Mouse (Mus musculus) liver, embryonic 15.5 days (tissue): ENCODE measurements around the gene Ilk. TPM values are rescaled to one million over a fixed set of nuclear protein-coding genes. Genes with fewer than 3 reads are reported as not detected.

ENCODE experiments used
- ATAC-seq: fragments of 200-750 bp; cut with Nextera tagmentation; 2 replicates; pipeline ENCODE4 v1.8.0; 2017; ENCODE audit warnings: moderate number of reproducible peaks, mild to moderate bottlenecking, moderate library complexity; ENCODE audit not compliant: insufficient read depth
- H3K27ac ChIP-seq: fragments of 300-500 bp; sonication (generic); replicated peaks from 2 replicates; pipeline ENCODE4 v1.5.1; 2015; ENCODE audit warnings: mild to moderate bottlenecking, inconsistent platforms
- H3K27me3 ChIP-seq: fragments of 300-500 bp; sonication (generic); 2 replicates; pipeline ENCODE4 v1.6.1; 2015; ENCODE audit warnings: mild to moderate bottlenecking, inconsistent platforms
- H3K36me3 ChIP-seq: fragments of 300-500 bp; sonication (generic); replicated peaks from 2 replicates; pipeline ENCODE4 v1.6.1; 2015; ENCODE audit warnings: moderate library complexity, mild to moderate bottlenecking, inconsistent platforms
- H3K4me1 ChIP-seq: fragments of 300-500 bp; sonication (generic); replicated peaks from 2 replicates; pipeline ENCODE4 v1.6.1; 2015; ENCODE audit warnings: inconsistent platforms
- H3K4me2 ChIP-seq: fragments of 300-500 bp; sonication (generic); 2 replicates; pipeline ENCODE4 v1.6.1; 2015; ENCODE audit warnings: moderate library complexity, mild to moderate bottlenecking, inconsistent platforms
- H3K4me3 ChIP-seq: fragments of 300-500 bp; sonication (generic); replicated peaks from 2 replicates; pipeline ENCODE4 v1.5.1; 2015; ENCODE audit warnings: mild to moderate bottlenecking, inconsistent platforms
- H3K9ac ChIP-seq: fragments of 300-500 bp; sonication (generic); 2 replicates; pipeline ENCODE4 v1.6.1; 2015; ENCODE audit warnings: moderate library complexity, mild to moderate bottlenecking, inconsistent platforms
- H3K9me3 ChIP-seq: fragments of 300-500 bp; sonication (generic); replicated peaks from 2 replicates; pipeline ENCODE4 v1.6.1; 2016; ENCODE audit warnings: inconsistent platforms
- WGBS: fragments of 180-500 bp; shearing (Covaris S2); methylation state at CpG from one replicate; pipeline ENCODE4 v1.1.7; 2015; ENCODE audit warnings: mixed read lengths; ENCODE audit not compliant: insufficient replicate concordance; 5-methylcytosine and 5-hydroxymethylcytosine counted together
- polyA plus RNA-seq: library from polyadenylated mRNA; unstranded; fragments of >200 nt; fragmentation: Nextera tagmentation; extraction: Ambion mirVana; gene quantifications from 2 replicates; pipeline ENCODE4 v1.2.1, GENCODE M21; 2015

The Ilk gene
- polyA plus RNA-seq, 1 experiment from 2014 or later: 120 TPM

DNA sequence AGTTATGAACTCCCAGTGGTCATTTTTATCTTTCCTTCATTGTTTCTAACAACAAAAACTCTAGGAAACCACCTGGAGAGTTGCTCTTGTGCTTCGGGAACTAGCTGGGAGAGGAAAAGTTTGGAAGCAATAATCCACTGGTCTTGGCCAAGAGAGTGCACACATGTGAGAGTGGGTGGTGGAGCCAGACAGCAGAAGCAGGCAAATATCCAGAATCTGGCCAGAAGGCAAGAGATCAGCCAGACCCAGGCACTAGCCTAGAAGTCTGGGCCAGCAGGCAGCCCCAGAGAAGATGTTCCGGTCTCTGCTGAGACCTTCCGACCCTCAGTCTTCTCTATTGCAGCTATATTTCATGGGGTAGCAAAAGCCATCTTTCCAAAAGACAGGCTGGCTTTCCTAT lies 33.6 kb downstream of the Ilk start:
- H3K27me3 ChIP-seq: no peaks in the 10 kb centered on the region; the same call in 1 of the 2 replicates
- H3K9me3 ChIP-seq: no peaks in the 10 kb centered on the region
- no peak for ATAC-seq
- no peaks in the 10 kb centered on the region for H3K36me3 ChIP-seq
- H3K27ac ChIP-seq: no peak overlapping the region
- no peak overlapping the region for H3K9ac ChIP-seq
- H3K4me1 ChIP-seq: peaks cover 16% of the 10 kb centered on the region; the same call in 1 of the 2 replicates
- WGBS: 79% methylated on average over 3 of the region's 3 CpGs
- no peak overlapping the region for H3K4me3 ChIP-seq
- no peak overlapping the region for H3K4me2 ChIP-seq

DNA sequence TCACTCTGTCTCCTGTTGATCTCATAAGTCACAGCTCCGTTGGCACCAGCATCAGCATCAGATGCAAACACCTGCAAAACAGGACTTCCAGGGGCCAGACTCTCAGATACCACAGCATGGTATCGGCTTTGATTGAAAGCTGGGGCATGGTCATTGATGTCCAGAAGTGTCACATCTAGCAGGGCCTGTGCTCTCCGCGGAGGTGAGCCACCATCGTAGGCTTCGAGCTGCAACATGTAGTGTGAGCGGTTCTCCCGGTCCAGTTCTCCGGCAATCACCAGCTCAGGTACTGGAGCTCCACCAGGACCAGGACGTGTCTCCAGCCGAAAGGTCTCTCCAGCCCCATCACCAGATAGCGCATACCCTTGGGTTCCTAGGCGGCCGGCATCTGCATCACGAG lies 35.9 kb downstream of the Ilk start:
- no peak overlapping the region for H3K4me3 ChIP-seq
- H3K27ac ChIP-seq: no peak overlapping the region
- WGBS: 76% methylated on average over 15 of the region's 15 CpGs
- H3K27me3 ChIP-seq: no peaks in the 10 kb centered on the region; the same call in 1 of the 2 replicates
- peaks cover 16% of the 10 kb centered on the region; the same call in 1 of the 2 replicates for H3K4me1 ChIP-seq
- no peak overlapping the region for H3K4me2 ChIP-seq
- H3K36me3 ChIP-seq: no peaks in the 10 kb centered on the region
- no peak for ATAC-seq
- H3K9ac ChIP-seq: no peak overlapping the region
- H3K9me3 ChIP-seq: no peaks in the 10 kb centered on the region

DNA sequence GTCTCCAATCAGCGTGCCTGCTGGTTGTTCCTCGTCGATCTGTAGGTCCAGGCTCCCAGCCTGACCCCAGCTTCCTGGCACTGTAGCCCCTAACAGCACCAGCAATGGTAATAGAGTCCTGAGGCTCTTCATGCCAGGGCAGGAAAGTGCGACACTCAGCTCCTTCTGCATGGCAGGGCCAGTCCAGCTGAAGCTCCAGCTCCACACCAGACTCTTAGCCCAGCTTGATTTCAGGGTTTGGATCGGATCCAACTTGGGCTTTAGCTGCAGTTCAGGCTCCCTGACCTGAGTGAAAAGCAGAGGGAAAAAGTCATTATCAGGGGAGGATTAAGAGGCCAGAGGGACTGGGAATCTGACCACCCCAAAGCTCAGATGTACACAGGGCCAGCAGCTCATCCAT lies 36.6 kb downstream of the Ilk start:
- WGBS: 64% methylated on average over 5 of the region's 5 CpGs
- H3K4me2 ChIP-seq: no peak overlapping the region
- H3K9ac ChIP-seq: no peak overlapping the region
- H3K9me3 ChIP-seq: no peaks in the 10 kb centered on the region
- no peak overlapping the region for H3K4me3 ChIP-seq
- H3K27ac ChIP-seq: no peak overlapping the region
- H3K36me3 ChIP-seq: no peaks in the 10 kb centered on the region
- peaks cover 12% of the 10 kb centered on the region; the same call in 1 of the 2 replicates for H3K4me1 ChIP-seq
- no peaks in the 10 kb centered on the region for H3K27me3 ChIP-seq
- no peak for ATAC-seq

DNA sequence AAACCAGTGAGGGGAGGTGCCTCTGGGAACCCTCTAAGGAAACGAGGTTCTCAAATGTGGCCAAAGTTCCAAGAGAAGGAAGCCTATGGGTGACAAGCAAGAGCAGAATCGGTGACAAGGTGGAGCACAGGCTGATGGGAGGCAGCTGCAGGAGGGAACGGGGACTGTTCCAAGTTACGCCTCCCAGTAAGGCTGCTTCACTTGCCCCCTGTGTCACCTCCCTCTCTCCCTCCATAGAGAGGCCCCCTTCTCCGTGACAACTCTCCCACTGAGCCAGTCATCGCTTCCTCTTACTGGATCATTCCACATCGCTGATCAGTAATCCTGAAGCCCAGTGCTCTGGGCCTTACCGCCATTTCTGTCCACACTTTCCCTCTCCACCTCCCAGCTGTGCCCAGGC lies 38.3 kb downstream of the Ilk start:
- ATAC-seq: no peak
- Histone ChIP-seq H3K4me2 (no peak overlapping the region), H3K4me3 (no peak overlapping the region), H3K4me1 (0 out of 2 replicates have a peak, but pooled peaks cover 19% of the 10 kb centered on the region), H3K27me3 (no peaks in the 10 kb centered on the region), H3K9me3 (no peaks in the 10 kb centered on the region), H3K27ac (no peak overlapping the region), H3K36me3 (no peaks in the 10 kb centered on the region), H3K9ac (no peak overlapping the region)
- 47% methylated on average over 8 of the region's 8 CpGs for WGBS

DNA sequence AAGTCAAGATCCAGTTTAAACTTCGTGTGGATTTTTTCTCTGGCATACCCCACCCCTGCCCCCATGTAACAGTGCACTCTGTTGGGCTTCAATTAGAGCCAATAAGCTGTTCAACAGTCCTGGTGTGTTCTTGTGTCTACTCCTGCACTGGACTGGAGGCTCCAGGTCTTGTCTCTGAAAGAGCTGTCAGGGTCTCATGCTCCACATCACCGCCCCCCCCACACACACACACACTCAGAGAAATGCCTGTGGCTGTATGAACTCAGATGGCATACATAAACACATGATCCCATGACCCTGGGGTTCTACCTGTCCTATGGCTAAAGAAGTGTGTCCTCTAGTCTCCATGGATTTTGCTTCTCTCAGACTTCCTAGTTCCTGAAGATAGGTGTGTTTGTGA lies 39.6 kb downstream of the Ilk start:
- Histone ChIP-seq H3K36me3 (no peaks in the 10 kb centered on the region), H3K4me3 (no peak overlapping the region), H3K27ac (no peak overlapping the region), H3K4me2 (no peak overlapping the region), H3K9ac (no peak overlapping the region), H3K27me3 (no peaks in the 10 kb centered on the region), H3K9me3 (no peaks in the 10 kb centered on the region), H3K4me1 (0 out of 2 replicates have a peak, but pooled peaks cover 13% of the 10 kb centered on the region)
- no peak for ATAC-seq
- WGBS: 55% methylated on average over 2 of the region's 2 CpGs

DNA sequence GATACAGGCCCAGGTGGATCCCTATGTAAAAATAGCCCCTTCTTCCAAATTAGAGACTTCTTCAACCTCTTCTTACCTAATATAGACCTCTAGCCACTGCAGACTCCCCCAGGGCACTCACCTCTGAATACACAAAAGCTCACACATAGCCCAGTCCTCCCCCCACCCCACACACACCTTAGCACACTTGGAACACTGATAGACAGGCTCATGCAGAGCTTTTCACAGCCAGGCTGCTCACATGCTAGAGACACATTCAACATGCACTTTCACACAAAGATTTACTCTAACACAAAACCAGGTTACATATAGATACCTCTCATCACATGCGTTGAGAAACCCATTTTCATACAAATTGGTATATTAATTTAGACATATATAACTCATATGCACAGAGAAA lies 40.9 kb downstream of the Ilk start:
- ATAC-seq: no peak
- Histone ChIP-seq H3K4me3 (no peak overlapping the region), H3K4me1 (0 out of 2 replicates have a peak, but pooled peaks cover 13% of the 10 kb centered on the region)

DNA sequence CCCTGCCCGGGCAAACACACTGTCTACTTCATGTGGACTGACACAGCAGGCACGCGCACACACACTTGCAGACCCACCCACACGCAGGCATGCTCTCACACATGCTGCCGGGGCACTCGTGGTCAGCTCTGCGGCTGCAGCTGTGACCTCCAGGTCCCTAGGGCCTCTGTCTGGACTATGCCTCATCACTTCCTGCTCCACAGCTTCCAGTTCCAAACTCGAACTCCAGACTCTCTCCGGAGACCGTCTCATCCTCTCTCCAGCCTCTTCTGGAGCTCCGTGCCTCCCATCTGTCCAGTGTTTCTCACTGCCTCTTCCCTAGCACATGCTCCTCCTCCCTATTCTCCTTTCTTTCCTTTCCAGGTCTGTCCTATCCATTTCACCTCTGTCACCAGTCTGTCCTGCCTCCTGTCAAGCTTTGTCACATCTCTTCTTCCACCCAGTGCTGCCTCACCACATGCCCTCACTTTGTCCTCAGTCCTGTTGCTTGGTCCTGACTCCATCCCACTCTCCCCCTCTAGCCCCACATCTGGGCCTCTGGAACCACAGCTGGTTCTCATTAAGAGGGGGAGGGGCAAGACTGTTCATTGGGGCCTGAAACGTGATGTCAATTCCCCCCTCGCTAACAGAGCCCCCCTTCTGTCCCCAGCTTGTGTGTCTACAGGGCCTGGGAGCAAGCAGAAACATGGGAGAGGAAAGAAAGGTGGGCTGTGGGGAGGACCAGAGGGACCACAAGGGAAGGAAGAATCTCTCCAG lies 41.6 kb downstream of the Ilk start:
- no peak overlapping the region for H3K4me3 ChIP-seq
- peak; percentile 39; the same call in 1 of the 2 replicates for ATAC-seq
- 22% methylated on average over 13 of the region's 13 CpGs for WGBS
- no peaks in the 10 kb centered on the region for H3K36me3 ChIP-seq
- H3K9ac ChIP-seq: no peak overlapping the region
- H3K9me3 ChIP-seq: no peaks in the 10 kb centered on the region
- peaks cover 6% of the 10 kb centered on the region; the same call in 1 of the 2 replicates for H3K27me3 ChIP-seq
- H3K4me1 ChIP-seq: 0 out of 2 replicates have a peak, but pooled peaks cover 13% of the 10 kb centered on the region
- H3K4me2 ChIP-seq: peak overlapping the region; percentile 27
- H3K27ac ChIP-seq: 0 out of 2 replicates have a peak overlapping the region, but pooled peaks have one; percentile 19

More for the DNA sequence above, 40.9 kb downstream of the Ilk start:
- 60% methylated on average over 1 of the region's 1 CpGs for WGBS
- no peak overlapping the region for H3K9ac ChIP-seq
- peaks cover 6% of the 10 kb centered on the region; the same call in 1 of the 2 replicates for H3K27me3 ChIP-seq
- H3K36me3 ChIP-seq: no peaks in the 10 kb centered on the region
- H3K9me3 ChIP-seq: no peaks in the 10 kb centered on the region
- H3K4me2 ChIP-seq: no peak overlapping the region
- H3K27ac ChIP-seq: no peak overlapping the region

DNA sequence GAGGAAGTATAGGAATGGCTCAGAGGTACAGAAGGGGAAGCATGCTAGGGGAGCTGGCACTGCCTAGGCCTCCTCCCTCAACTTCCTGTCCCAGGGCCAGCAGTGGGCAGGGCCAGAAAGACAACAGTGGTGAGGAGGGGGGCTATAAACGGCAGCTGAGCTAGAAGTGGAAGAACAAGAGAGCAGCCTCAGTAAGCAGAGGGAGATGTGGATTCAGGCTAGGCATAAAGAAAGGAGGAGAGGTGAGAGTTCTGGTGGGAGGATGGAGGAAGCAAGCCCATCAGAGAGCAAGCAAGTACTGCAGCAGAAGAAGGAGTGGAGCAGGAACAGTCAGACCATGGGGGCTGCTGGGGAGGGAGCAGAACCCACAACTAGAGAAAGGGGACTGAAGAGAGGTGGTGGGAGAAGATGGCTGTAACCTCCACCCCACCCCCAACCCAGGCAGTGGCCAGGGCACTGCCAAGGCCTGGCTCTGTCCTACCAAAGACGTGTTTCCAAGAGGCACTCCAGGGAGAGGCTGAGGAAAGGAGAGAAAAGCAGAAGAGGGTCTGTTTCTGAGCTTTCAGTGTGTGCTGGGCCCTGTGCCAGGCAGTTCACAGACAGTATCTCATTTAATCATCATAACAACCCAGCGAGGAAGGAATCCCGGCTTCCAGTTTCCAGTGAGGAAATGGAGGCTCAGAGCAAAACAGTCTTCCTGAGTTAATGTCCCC lies 42.3 kb downstream of the Ilk start:
- 17% methylated on average over 4 of the region's 4 CpGs for WGBS
- H3K9ac ChIP-seq: no peak overlapping the region
- no peak overlapping the region for H3K4me3 ChIP-seq
- ATAC-seq: peak; percentile 53; the same call in 1 of the 2 replicates
- H3K4me2 ChIP-seq: no peak overlapping the region
- H3K4me1 ChIP-seq: 0 out of 2 replicates have a peak, but pooled peaks cover 13% of the 10 kb centered on the region
- peaks cover 11% of the 10 kb centered on the region for H3K27me3 ChIP-seq
- H3K36me3 ChIP-seq: no peaks in the 10 kb centered on the region
- H3K27ac ChIP-seq: 0 out of 2 replicates have a peak overlapping the region, but pooled peaks have one; percentile 19
- H3K9me3 ChIP-seq: no peaks in the 10 kb centered on the region

DNA sequence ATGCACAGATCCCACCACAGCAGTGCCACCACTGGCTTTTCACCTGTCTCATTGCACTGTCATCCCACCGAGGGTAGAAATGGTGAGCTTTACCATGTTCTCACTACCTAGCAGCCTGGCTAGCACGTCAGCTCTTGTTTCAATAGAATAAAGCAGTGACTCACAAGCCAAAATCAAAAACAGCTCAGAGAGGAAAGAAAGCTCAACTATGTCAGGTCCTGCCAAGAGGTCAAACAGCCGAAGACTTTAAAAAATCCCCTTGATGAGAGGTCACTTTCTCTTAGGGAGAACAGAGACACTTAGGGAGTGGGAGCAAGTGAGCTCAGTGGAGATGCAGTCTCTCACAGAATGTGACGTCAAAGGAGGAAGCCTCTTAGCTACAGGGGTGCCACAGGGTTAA lies 47.5 kb downstream of the Ilk start:
- Histone ChIP-seq H3K27ac (no peak overlapping the region), H3K4me2 (no peak overlapping the region), H3K9me3 (no peaks in the 10 kb centered on the region), H3K4me1 (peaks cover 2% of the 10 kb centered on the region; the same call in 1 of the 2 replicates), H3K27me3 (peaks cover 63% of the 10 kb centered on the region), H3K36me3 (no peaks in the 10 kb centered on the region), H3K4me3 (no peak overlapping the region), H3K9ac (no peak overlapping the region)
- no peak for ATAC-seq
- WGBS: 33% methylated on average over 4 of the region's 4 CpGs

DNA sequence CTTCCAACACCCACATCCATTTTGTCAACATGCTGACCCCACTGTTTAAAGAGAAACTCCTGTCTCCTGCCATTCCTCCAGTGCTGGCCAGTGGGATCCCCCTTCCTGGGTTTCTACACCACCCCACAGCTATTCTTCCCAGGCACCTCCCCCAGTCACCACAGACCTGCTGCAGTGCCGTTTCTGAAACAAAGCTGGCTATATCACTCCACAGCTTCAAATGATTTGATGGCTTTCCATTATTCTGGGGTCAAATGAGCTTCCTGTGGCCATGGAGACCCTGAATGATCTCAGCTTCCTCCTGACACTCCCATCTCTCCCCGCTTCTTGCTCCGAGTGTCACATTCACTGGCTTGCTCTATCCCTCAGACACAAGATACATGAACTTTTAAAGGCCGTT lies 48.2 kb downstream of the Ilk start:
- ATAC-seq: no peak
- Histone ChIP-seq H3K4me2 (no peak overlapping the region), H3K36me3 (no peaks in the 10 kb centered on the region), H3K27ac (no peak overlapping the region), H3K9ac (no peak overlapping the region), H3K4me3 (no peak overlapping the region), H3K9me3 (no peaks in the 10 kb centered on the region), H3K4me1 (no peaks in the 10 kb centered on the region; the same call in 1 of the 2 replicates), H3K27me3 (peaks cover 70% of the 10 kb centered on the region)
- WGBS: 35% methylated on average over 4 of the region's 4 CpGs
